Mouse (Mus musculus): ENCODE measurements around the gene Slc51a. TPM values are rescaled to one million over a fixed set of nuclear protein-coding genes. Genes with fewer than 3 reads are reported as not detected.

Gene Slc51a
- polyA plus RNA-seq, 1 experiment from 2014 or later = 2.4 TPM

- ATAC-seq (replicated peaks; ENCODE audit: extremely low read depth, insufficient read depth, low FRiP score) = no peak
- 93% methylated on average over 1 of the region's 1 CpGs for WGBS
- no peaks in the 10 kb centered on the region for H3K9me3 ChIP-seq (replicated peaks; ENCODE audit: control insufficient read depth, low read length)
- peak overlapping the region; percentile 95; the same call in 1 of the 2 replicates for H3K9ac ChIP-seq (ENCODE audit: low read length)
- peaks cover 23% of the 10 kb centered on the region for H3K4me1 ChIP-seq (ENCODE audit: control insufficient read depth, insufficient read depth, low read length)
- no peak overlapping the region for H3K27ac ChIP-seq (ENCODE audit: low read length)
- H3K36me3 ChIP-seq (ENCODE audit: control insufficient read depth, insufficient read depth) = no peaks in the 10 kb centered on the region
- no peaks in the 10 kb centered on the region for H3K27me3 ChIP-seq (ENCODE audit: control insufficient read depth, insufficient read depth, low read length)
- peak overlapping the region; percentile 96 for H3K4me3 ChIP-seq (ENCODE audit: low read length)
- peak overlapping the region; percentile 90 for H3K4me2 ChIP-seq (ENCODE audit: low read depth, low read length)
These were observed 55.8 kb downstream of the Slc51a start for GRCm38 (mm10) chr16:32431926-32432325.

- Histone ChIP-seq H3K4me3 (ENCODE audit: low read length) (peak overlapping the region; percentile 96), H3K9me3 (replicated peaks; ENCODE audit: control insufficient read depth, low read length) (no peaks in the 10 kb centered on the region), H3K4me1 (ENCODE audit: control insufficient read depth, insufficient read depth, low read length) (peaks cover 23% of the 10 kb centered on the region), H3K36me3 (ENCODE audit: control insufficient read depth, insufficient read depth) (no peaks in the 10 kb centered on the region), H3K4me2 (ENCODE audit: low read depth, low read length) (peak overlapping the region; percentile 90), H3K27me3 (ENCODE audit: control insufficient read depth, insufficient read depth, low read length) (no peaks in the 10 kb centered on the region), H3K9ac (ENCODE audit: low read length) (peak overlapping the region; percentile 95), H3K27ac (ENCODE audit: low read length) (peak overlapping the region; percentile 96)
- ATAC-seq (replicated peaks; ENCODE audit: extremely low read depth, insufficient read depth, low FRiP score) = peak; percentile 60
- under 1% methylated on average over 28 of the region's 28 CpGs for WGBS
These were observed 56.6 kb downstream of the Slc51a start for GRCm38 (mm10) chr16:32431047-32431591.

- peak within 1 kb of the TSS; percentile 96 for H3K27ac ChIP-seq (ENCODE audit: low read length)
- peak within 1 kb of the TSS; percentile 90 for H3K4me2 ChIP-seq (ENCODE audit: low read depth, low read length)
- no peaks in the 10 kb centered on the region for H3K27me3 ChIP-seq (ENCODE audit: control insufficient read depth, insufficient read depth, low read length)
- H3K9me3 ChIP-seq (replicated peaks; ENCODE audit: control insufficient read depth, low read length) = no peaks in the 10 kb centered on the region
- H3K4me1 ChIP-seq (ENCODE audit: control insufficient read depth, insufficient read depth, low read length) = peaks cover 23% of the 10 kb centered on the region
- peak within 1 kb of the TSS; percentile 96 for H3K4me3 ChIP-seq (ENCODE audit: low read length)
- peak within 1 kb of the TSS; percentile 95 for H3K9ac ChIP-seq (ENCODE audit: low read length)
- WGBS = under 1% methylated on average over 54 of the region's 54 CpGs
- no peaks in the 10 kb centered on the region for H3K36me3 ChIP-seq (ENCODE audit: control insufficient read depth, insufficient read depth)
- peak; percentile 93 for ATAC-seq (replicated peaks; ENCODE audit: extremely low read depth, insufficient read depth, low FRiP score)
These were observed 57.1 kb downstream of the Slc51a start, which contains the start of gene Pcyt1a for GRCm38 (mm10) chr16:32430474-32431046. Gene Pcyt1a, plus strand, starts transcription at chr16:32430921.

- Histone ChIP-seq H3K4me1 (ENCODE audit: control insufficient read depth, insufficient read depth, low read length) (peaks cover 14% of the 10 kb centered on the region), H3K9ac (ENCODE audit: low read length) (no peak overlapping the region), H3K27me3 (ENCODE audit: control insufficient read depth, insufficient read depth, low read length) (no peaks in the 10 kb centered on the region), H3K4me2 (ENCODE audit: low read depth, low read length) (no peak overlapping the region), H3K27ac (ENCODE audit: low read length) (no peak overlapping the region), H3K36me3 (ENCODE audit: control insufficient read depth, insufficient read depth) (no peaks in the 10 kb centered on the region), H3K4me3 (ENCODE audit: low read length) (no peak overlapping the region), H3K9me3 (replicated peaks; ENCODE audit: control insufficient read depth, low read length) (no peaks in the 10 kb centered on the region)
- ATAC-seq (replicated peaks; ENCODE audit: extremely low read depth, insufficient read depth, low FRiP score) = no peak
- 80% methylated on average over 3 of the region's 3 CpGs for WGBS
These were observed 60.2 kb downstream of the Slc51a start for GRCm38 (mm10) chr16:32427506-32427905.

Other genes with a start within 250 kb of the Slc51a start
- 3.7 and 5.1 TPM in 2 replicates for gene Fbxo45, start 240.7 kb downstream of the Slc51a start, polyA plus RNA-seq (2015; fragmentation: Nextera tagmentation; extraction: Ambion mirVana)
- gene Wdr53, start 240.7 kb downstream of the Slc51a start, polyA plus RNA-seq (2015; fragmentation: Nextera tagmentation; extraction: Ambion mirVana) = 11.6 and 11.9 TPM in 2 replicates
- 0.16 TPM in 1 of 2 replicates, not detected in the other for gene Smco1, start 216.4 kb downstream of the Slc51a start, polyA plus RNA-seq (2015; fragmentation: Nextera tagmentation; extraction: Ambion mirVana)
- 17.3 and 19.3 TPM in 2 replicates for gene Rnf168, start 210.4 kb downstream of the Slc51a start, polyA plus RNA-seq (2015; fragmentation: Nextera tagmentation; extraction: Ambion mirVana)
- 17.8 and 18.1 TPM in 2 replicates for gene Ubxn7, start 155.6 kb downstream of the Slc51a start, polyA plus RNA-seq (2015; fragmentation: Nextera tagmentation; extraction: Ambion mirVana)
- gene Tm4sf19, start 87.4 kb downstream of the Slc51a start, polyA plus RNA-seq (2015; fragmentation: Nextera tagmentation; extraction: Ambion mirVana) = not detected in 2 replicates
- 21.3 and 22.8 TPM in 2 replicates for gene Tctex1d2, start 68.2 kb downstream of the Slc51a start, polyA plus RNA-seq (2015; fragmentation: Nextera tagmentation; extraction: Ambion mirVana)
- 38.8 and 42.3 TPM in 2 replicates for gene Pcyt1a, start 57.0 kb downstream of the Slc51a start, polyA plus RNA-seq (2015; fragmentation: Nextera tagmentation; extraction: Ambion mirVana)
- gene Zdhhc19, start 8.4 kb upstream of the Slc51a start, polyA plus RNA-seq (2015; fragmentation: Nextera tagmentation; extraction: Ambion mirVana) = not detected in 2 replicates
- 49.2 and 53.8 TPM in 2 replicates for gene Tfrc, start 121.0 kb upstream of the Slc51a start, polyA plus RNA-seq (2015; fragmentation: Nextera tagmentation; extraction: Ambion mirVana)
- 9.0 and 9.5 TPM in 2 replicates for gene Tnk2, start 156.0 kb upstream of the Slc51a start, polyA plus RNA-seq (2015; fragmentation: Nextera tagmentation; extraction: Ambion mirVana)
- gene Muc4, start 248.0 kb upstream of the Slc51a start, polyA plus RNA-seq (2015; fragmentation: Nextera tagmentation; extraction: Ambion mirVana) = 0.21 and 0.51 TPM in 2 replicates

All from heart, embryonic 16.5 days (tissue).